Mouse (Mus musculus): ENCODE data around the gene Ythdc1. TPM values are rescaled to one million over a fixed set of nuclear protein-coding genes. Genes with fewer than 3 reads are reported as not detected.

Gene Ythdc1
- polyA plus RNA-seq (2015; fragmentation: Illumina TruSeq; extraction: RNeasy Lipid Tissue Mini Kit (QIAGEN cat#74804); ENCODE audit: low read depth, low replicate concordance) = 58.6 TPM

DNA sequence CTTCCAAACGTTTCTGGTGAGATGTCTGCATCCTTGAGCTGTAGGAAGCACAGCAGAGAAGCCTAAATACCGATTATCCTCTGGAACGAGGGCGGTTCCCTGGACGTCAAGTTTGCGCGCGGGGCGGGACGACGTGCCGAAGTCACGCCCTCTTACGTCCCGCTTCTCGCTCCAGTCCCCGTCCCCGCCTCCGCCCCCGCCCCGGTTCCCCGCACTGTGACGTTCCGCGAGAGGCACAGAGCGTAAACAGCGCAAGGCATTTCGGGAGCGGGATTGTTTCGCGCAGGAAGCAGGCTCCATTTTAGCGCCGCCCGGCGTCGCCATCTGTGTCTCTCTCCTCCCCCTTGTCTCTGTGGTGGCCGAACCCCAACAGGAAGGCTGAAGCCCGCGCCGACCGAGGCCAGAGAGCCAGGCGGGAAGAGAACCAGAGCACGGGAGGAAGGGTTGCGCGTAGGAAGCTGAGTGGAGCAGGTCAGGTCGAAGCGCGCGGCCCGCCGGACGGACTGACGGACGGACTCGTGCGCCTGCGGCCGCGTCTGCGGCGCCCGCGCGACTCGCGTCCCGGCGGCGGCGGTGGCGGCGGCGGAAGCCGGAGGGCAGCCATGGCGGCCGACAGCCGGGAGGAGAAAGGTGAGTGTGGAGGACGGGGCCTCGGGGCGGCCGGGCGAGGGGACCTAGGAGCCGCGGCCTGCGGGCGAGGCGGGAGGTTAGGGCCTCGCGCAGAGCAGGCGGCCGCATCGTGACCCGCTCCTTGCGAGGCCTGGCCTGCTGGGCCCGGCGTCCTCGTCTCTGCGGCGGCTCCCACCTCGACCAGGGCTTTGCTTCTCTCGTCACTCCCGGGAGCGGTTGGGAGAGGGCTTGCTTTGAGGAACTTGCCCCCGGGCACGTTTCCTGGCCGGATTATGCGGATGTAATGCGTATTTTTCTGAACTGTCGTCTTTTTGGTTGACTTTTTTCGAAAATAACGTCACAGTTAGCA is at the start of gene Ythdc1:
TSS of gene Ythdc1 (plus strand) at position 260 of the 979 bp plus-strand sequence.

Other genes with a start within 250 kb of the Ythdc1 start
- gene Tmprss11f, start 171.8 kb upstream of the Ythdc1 start, polyA plus RNA-seq (2015; fragmentation: Illumina TruSeq; extraction: RNeasy Lipid Tissue Mini Kit (QIAGEN cat#74804); ENCODE audit: low read depth, low replicate concordance) = not detected
- not detected for gene Tmprss11b, start 127.9 kb upstream of the Ythdc1 start, polyA plus RNA-seq (2015; fragmentation: Illumina TruSeq; extraction: RNeasy Lipid Tissue Mini Kit (QIAGEN cat#74804); ENCODE audit: low read depth, low replicate concordance)
- gene Tmprss11e, start 58.4 kb upstream of the Ythdc1 start, polyA plus RNA-seq (2015; fragmentation: Illumina TruSeq; extraction: RNeasy Lipid Tissue Mini Kit (QIAGEN cat#74804); ENCODE audit: low read depth, low replicate concordance) = not detected
- not detected for gene Ugt2b34, start 102.7 kb downstream of the Ythdc1 start, polyA plus RNA-seq (2015; fragmentation: Illumina TruSeq; extraction: RNeasy Lipid Tissue Mini Kit (QIAGEN cat#74804); ENCODE audit: low read depth, low replicate concordance)
- not detected for gene Ugt2b1, start 122.3 kb downstream of the Ythdc1 start, polyA plus RNA-seq (2015; fragmentation: Illumina TruSeq; extraction: RNeasy Lipid Tissue Mini Kit (QIAGEN cat#74804); ENCODE audit: low read depth, low replicate concordance)
- not detected for gene Ugt2b35, start 196.6 kb downstream of the Ythdc1 start, polyA plus RNA-seq (2015; fragmentation: Illumina TruSeq; extraction: RNeasy Lipid Tissue Mini Kit (QIAGEN cat#74804); ENCODE audit: low read depth, low replicate concordance)